Mouse (Mus musculus) CH12.LX (cell line): ENCODE measurements around the gene C1qtnf7. TPM values are rescaled to one million over a fixed set of nuclear protein-coding genes. Genes with fewer than 3 reads are reported as not detected.
A peak's percentile ranks its signal among the peaks of the same experiment; 100 is the strongest.

ENCODE experiments used
- DNase-seq: peaks from one replicate; pipeline ENCODE4 v3.0.0-alpha.2; 2013; ENCODE audit errors: extremely low read depth
- H3K27ac ChIP-seq: 2 replicates; pipeline ENCODE4 v1.5.1; 2012; ENCODE audit warnings: low read depth, mild to moderate bottlenecking, control low read depth, moderate library complexity; ENCODE audit not compliant: insufficient read depth
- H3K27me3 ChIP-seq: replicated peaks from 2 replicates; pipeline ENCODE3; 2012; ENCODE audit warnings: inconsistent platforms
- H3K36me3 ChIP-seq, 2 experiments: replicated peaks in 1 of 2; 2 replicates each; pipeline versions ENCODE3 to v1.6.1; 2012; ENCODE audit warnings: inconsistent platforms in 1 of 2, low read length in 1 of 2, mild to moderate bottlenecking in 1 of 2, mixed read lengths in 1 of 2, moderate library complexity in 1 of 2; ENCODE audit not compliant: control insufficient read depth in 1 of 2, insufficient read depth in 1 of 2
- H3K4me1 ChIP-seq, 2 experiments: 2 replicates each; pipeline ENCODE4 v1.6.1; 2012; ENCODE audit warnings: inconsistent platforms in 1 of 2, moderate library complexity in 1 of 2; ENCODE audit not compliant: insufficient read depth in 2 of 2, control insufficient read depth in 1 of 2
- H3K4me2 ChIP-seq: 2 replicates; pipeline ENCODE4 v1.6.1; 2012; ENCODE audit warnings: low read depth, mild to moderate bottlenecking, control low read depth; ENCODE audit not compliant: poor library complexity, insufficient read depth, severe bottlenecking
- H3K4me3 ChIP-seq, 3 experiments: fragments of 150-350 bp in 1 of 3; sonication (generic) in 1 of 3; replicated peaks in 1 of 3; 2 replicates each; pipeline versions ENCODE3 to v1.5.1; 2011 to 2012; ENCODE audit warnings: low read depth in 2 of 3, low read length in 2 of 3, mild to moderate bottlenecking in 2 of 3, moderate library complexity in 2 of 3, control low read depth in 1 of 3, improper control_type of control experiment in 1 of 3, inconsistent platforms in 1 of 3, mixed read lengths in 1 of 3; ENCODE audit not compliant: poor library complexity in 1 of 3
- H3K79me2 ChIP-seq: replicated peaks from 2 replicates; pipeline ENCODE4 v1.6.1; 2012; ENCODE audit warnings: mild to moderate bottlenecking, moderate library complexity; ENCODE audit not compliant: control insufficient read depth, poor library complexity, insufficient read depth, severe bottlenecking; ENCODE audit errors: extremely low read depth
- H3K9ac ChIP-seq: 2 replicates; pipeline ENCODE4 v1.6.1; 2012; ENCODE audit warnings: low read depth, mild to moderate bottlenecking, control low read depth, moderate library complexity; ENCODE audit not compliant: insufficient read depth
- H3K9me3 ChIP-seq: replicated peaks from 2 replicates; pipeline ENCODE3; 2012; ENCODE audit warnings: low read length, inconsistent platforms, mixed read lengths
- BHLHE40 ChIP-seq: IDR thresholded peaks from 2 replicates; pipeline ENCODE4 v1.6.1; 2011; ENCODE audit warnings: mild to moderate bottlenecking, low read depth, low read length, improper control_type of control experiment
- CHD1 ChIP-seq: IDR thresholded peaks from 2 replicates; pipeline ENCODE4 v1.6.1; 2012; ENCODE audit warnings: low read depth, low read length, improper control_type of control experiment, inconsistent platforms
- CHD2 ChIP-seq: IDR thresholded peaks from 2 replicates; pipeline ENCODE4 v1.6.1; 2011; ENCODE audit warnings: low read length, improper control_type of control experiment
- CTCF ChIP-seq, 2 experiments: IDR thresholded peaks in 1 of 2; conservative IDR thresholded peaks in 1 of 2; 2 replicates each; pipeline ENCODE4 v1.5.1; 2011 to 2012; ENCODE audit warnings: low read depth in 2 of 2, low read length in 2 of 2, improper control_type of control experiment in 1 of 2, inconsistent platforms in 1 of 2, mild to moderate bottlenecking in 1 of 2, moderate library complexity in 1 of 2
- ELF1 ChIP-seq: IDR thresholded peaks from 2 replicates; pipeline ENCODE4 v1.6.1; 2014; ENCODE audit warnings: low read depth, mild to moderate bottlenecking, inconsistent platforms, low read length, improper control_type of control experiment
- ETS1 ChIP-seq: conservative IDR thresholded peaks from 2 replicates; pipeline ENCODE4 v1.6.1; 2012; ENCODE audit warnings: low read depth, mild to moderate bottlenecking, inconsistent platforms, low read length, improper control_type of control experiment, moderate library complexity
- HCFC1 ChIP-seq: IDR thresholded peaks from 2 replicates; pipeline ENCODE4 v1.6.1; 2012; ENCODE audit warnings: low read depth, mild to moderate bottlenecking, inconsistent platforms, low read length, improper control_type of control experiment
- IRF4 ChIP-seq: IDR thresholded peaks from 2 replicates; pipeline ENCODE4 v1.6.1; 2014; ENCODE audit warnings: low read depth, mild to moderate bottlenecking, inconsistent platforms, low read length, improper control_type of control experiment
- MAX ChIP-seq: IDR thresholded peaks from 2 replicates; pipeline ENCODE4 v1.6.1; 2011; ENCODE audit warnings: low read length, improper control_type of control experiment
- MEF2A ChIP-seq: IDR thresholded peaks from 2 replicates; pipeline ENCODE4 v1.6.1; 2014; ENCODE audit warnings: low read depth, mild to moderate bottlenecking, inconsistent platforms, low read length, improper control_type of control experiment, borderline replicate concordance
- NELFE ChIP-seq: IDR thresholded peaks from 2 replicates; pipeline ENCODE4 v1.6.1; 2011; ENCODE audit warnings: low read depth, low read length, improper control_type of control experiment
- PAX5 ChIP-seq: IDR thresholded peaks from 2 replicates; pipeline ENCODE4 v1.6.1; 2012; ENCODE audit warnings: low read length, inconsistent platforms, mixed read lengths
- RCOR1 ChIP-seq: conservative IDR thresholded peaks from 2 replicates; pipeline ENCODE4 v1.6.1; 2012; ENCODE audit warnings: low read depth, mild to moderate bottlenecking, inconsistent platforms, low read length, improper control_type of control experiment
- USF1 ChIP-seq: IDR thresholded peaks from 2 replicates; pipeline ENCODE4 v1.6.1; 2014; ENCODE audit warnings: low read depth, mild to moderate bottlenecking, inconsistent platforms, low read length, improper control_type of control experiment
- ZC3H11A ChIP-seq: IDR thresholded peaks from 2 replicates; pipeline ENCODE4 v1.6.1; 2012; ENCODE audit warnings: low read depth, mild to moderate bottlenecking, inconsistent platforms, low read length, improper control_type of control experiment
- ZKSCAN1 ChIP-seq: IDR thresholded peaks from 2 replicates; pipeline ENCODE4 v1.6.1; 2012; ENCODE audit warnings: low read depth, inconsistent platforms, low read length, improper control_type of control experiment, borderline replicate concordance
- ZNF384 ChIP-seq: IDR thresholded peaks from 2 replicates; pipeline ENCODE4 v1.6.1; 2012; ENCODE audit warnings: low read depth, low read length, improper control_type of control experiment, inconsistent platforms
- dilution Hi-C: fragments of 300-500 bp; cut with MboI; formaldehyde crosslinking; loops from 2 replicates; pipeline ENCODE4 v1.14.3; 2020; ENCODE audit warnings: low sequenced_read_pairs; ENCODE audit not compliant: extremely low pct_unique_long_range_greater_than_20kb, extremely low pct_ligation_motif_present
- in situ Hi-C: fragments of 300-500 bp; cut with MboI; formaldehyde crosslinking; loops from 3 replicates; pipeline ENCODE4 v1.14.3; 2019; ENCODE audit warnings: low sequenced_read_pairs, low pct_ligation_motif_present, low pct_unique_long_range_greater_than_20kb, mixed read lengths
- polyA plus RNA-seq: library from polyadenylated mRNA; unstranded; fragments of >175 nt; gene quantifications from 2 replicates; pipeline ENCODE4 v1.2.1, GENCODE M21; 2012; ENCODE audit warnings: low read depth; ENCODE audit not compliant: insufficient read length
- total RNA-seq, 2 experiments: library from RNA; depleted of rRNA; stranded (reverse); fragments of 300-350 nt in 1 of 2; fragments of >200 nt in 1 of 2; gene quantifications; 2 replicates each; pipeline ENCODE4 v1.2.3; 2012 to 2014

C1qtnf7 gene
- total and polyA plus RNA-seq, 3 experiments = not detected

DNA sequence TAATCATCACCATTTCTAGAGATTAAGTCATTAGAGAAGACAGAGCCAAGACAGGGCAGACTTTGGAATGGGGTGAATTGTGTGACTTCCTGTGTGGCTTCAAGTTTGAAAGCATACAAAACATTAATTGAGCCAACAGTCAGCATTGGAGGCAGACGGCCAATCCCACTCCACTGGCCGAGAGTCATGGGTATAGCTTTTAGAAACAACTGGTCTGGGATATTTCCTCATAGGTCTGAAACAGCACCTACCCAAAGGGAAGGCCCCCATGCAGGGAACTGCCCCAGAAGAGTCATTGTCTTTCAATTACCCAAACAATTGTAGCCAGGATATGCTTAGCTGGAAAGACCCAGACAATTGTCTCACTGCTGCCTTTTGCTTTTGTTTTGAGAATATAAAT is 39.5 kb downstream of the C1qtnf7 start:
- H3K9ac ChIP-seq = no peak overlapping the region
- peak overlapping the region; percentile 22 for H3K4me2 ChIP-seq
- H3K9me3 ChIP-seq = no peaks in the 10 kb centered on the region
- H3K4me1 ChIP-seq = peaks cover 3 to 7% of the 10 kb centered on the region in 2 experiments; a peak in 3 of 4 replicates
- in situ Hi-C loops (no loop called here), dilution Hi-C loops (no loop called here)
- H3K4me3 ChIP-seq = no peak overlapping the region
- DNase-seq = no peak
- no peaks in the 10 kb centered on the region for H3K79me2 ChIP-seq
- TF ChIP-seq USF1 (no peak), RCOR1 (no peak), CTCF (conservative IDR thresholded peaks at IDR 0.05 in 1 of 2, IDR thresholded peaks at IDR 0.05 in 1 of 2; ENCODE audit: low read depth in 2 of 2, low read length in 2 of 2) (no peak), IRF4 (no peak), MEF2A (no peak), CHD1 (no peak), ELF1 (no peak), MAX (no peak), ETS1 (no peak), PAX5 (no peak), ZC3H11A (no peak), NELFE (no peak), BHLHE40 (no peak), ZKSCAN1 (no peak), ZNF384 (no peak)
- H3K27ac ChIP-seq = no peak overlapping the region
- no peaks in the 10 kb centered on the region for H3K27me3 ChIP-seq
- H3K36me3 ChIP-seq = no peaks in the 10 kb centered on the region

DNA sequence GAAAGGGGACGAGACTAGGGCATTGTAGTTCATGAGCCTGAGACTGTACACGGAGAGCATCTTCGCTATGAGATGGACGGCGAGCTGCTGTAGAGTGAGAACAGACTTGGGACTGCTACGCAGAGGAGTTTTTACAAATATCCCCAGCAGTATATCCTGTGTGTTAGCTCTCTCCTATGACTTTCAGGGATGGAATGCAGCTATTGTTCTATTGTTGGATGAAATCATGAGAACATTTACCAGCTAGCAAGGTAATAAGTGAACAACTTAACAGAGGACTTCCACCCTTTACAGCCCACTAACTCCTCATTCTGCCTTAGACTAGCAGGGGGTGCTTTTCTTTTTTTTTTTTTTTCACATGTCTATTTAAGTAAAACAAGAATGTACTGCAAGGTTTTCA is 40.1 kb downstream of the C1qtnf7 start:
- Histone ChIP-seq H3K9ac (no peak overlapping the region), H3K4me2 (peak overlapping the region; percentile 22; the same call in 1 of the 2 replicates), H3K27ac (no peak overlapping the region), H3K79me2 (no peaks in the 10 kb centered on the region), H3K4me1 (peaks cover 3 to 7% of the 10 kb centered on the region in 2 experiments; a peak in 3 of 4 replicates), H3K9me3 (no peaks in the 10 kb centered on the region), H3K36me3 (no peaks in the 10 kb centered on the region), H3K27me3 (no peaks in the 10 kb centered on the region), H3K4me3 (no peak overlapping the region)
- in situ Hi-C loops (no loop called here), dilution Hi-C loops (no loop called here)
- DNase-seq = no peak
- TF ChIP-seq CHD2 = no peak
- TF ChIP-seq HCFC1 = no peak
- TF ChIP-seq CTCF (conservative IDR thresholded peaks at IDR 0.05 in 1 of 2, IDR thresholded peaks at IDR 0.05 in 1 of 2; ENCODE audit: low read depth in 2 of 2, low read length in 2 of 2) = no peak
